Mouse (Mus musculus) ovary, adult 10 weeks (tissue): ENCODE results near the gene Vmn1r151. TPM values are rescaled to one million over a fixed set of nuclear protein-coding genes. Genes with fewer than 3 reads are reported as not detected.

Source experiments
- polyA plus RNA-seq: library from polyadenylated mRNA; stranded (reverse); fragments of 350-450 nt; fragmentation: Illumina TruSeq; extraction: RNeasy Lipid Tissue Mini Kit (QIAGEN cat#74804); gene quantifications from one replicate; pipeline ENCODE4 v1.2.3, GENCODE M21; 2014

The Vmn1r151 gene
- not detected for polyA plus RNA-seq

GRCm38 (mm10) chr7:22499578-22499977, at the start of gene Vmn1r151:
Vmn1r151 (minus strand) TSS chr7:22499678.

GRCm38 (mm10) chr7:22534787-22535186, 35.3 kb upstream of the Vmn1r151 start, which contains the start of gene Gm8677:
Gm8677 (minus strand) TSS chr7:22534887.

GRCm38 (mm10) chr7:22522667-22523066, 23.2 kb upstream of the Vmn1r151 start, which contains the start of gene Vmn1r152:
Vmn1r152 (plus strand) TSS chr7:22522967.

DNA sequence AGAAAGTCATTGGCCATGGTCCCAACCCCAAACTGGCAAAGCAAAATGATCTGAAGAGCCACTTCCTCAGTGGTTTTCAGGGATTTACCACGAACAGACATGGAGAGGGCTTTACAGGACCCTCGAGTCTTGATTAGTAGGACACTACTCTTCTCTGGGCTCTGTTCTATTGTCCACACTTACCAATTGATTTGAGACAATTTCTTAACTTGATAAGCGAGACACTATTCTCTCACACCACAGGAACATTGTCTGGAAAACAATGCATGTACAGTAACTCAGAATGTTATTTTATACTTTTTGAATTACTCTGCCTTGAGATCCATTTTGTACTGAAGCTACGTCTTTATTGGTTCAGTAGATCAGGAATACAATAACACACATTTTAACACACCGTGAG, 35.5 kb downstream of the Vmn1r151 start, which contains the start of gene Gm10665:
TSS of gene Gm10665 (minus strand) at position 101 of the 400 bp plus-strand sequence.

Other genes with a start within 250 kb of the Vmn1r151 start
- not detected for gene Gm4187, start 170.0 kb downstream of the Vmn1r151 start, polyA plus RNA-seq
- gene Gm8660, start 128.6 kb downstream of the Vmn1r151 start, polyA plus RNA-seq = not detected
- gene Vmn1r148, start 86.1 kb downstream of the Vmn1r151 start, polyA plus RNA-seq = not detected
- gene Vmn1r149, start 61.4 kb downstream of the Vmn1r151 start, polyA plus RNA-seq = not detected
- not detected for gene Gm10665, start 35.6 kb downstream of the Vmn1r151 start, polyA plus RNA-seq
- gene Vmn1r152, start 23.3 kb upstream of the Vmn1r151 start, polyA plus RNA-seq = not detected
- gene Gm8677, start 35.2 kb upstream of the Vmn1r151 start, polyA plus RNA-seq = not detected
- not detected for gene Gm4201, start 65.7 kb upstream of the Vmn1r151 start, polyA plus RNA-seq
- not detected for gene Gm4565, start 88.4 kb upstream of the Vmn1r151 start, polyA plus RNA-seq
- not detected for gene Vmn1r155, start 158.3 kb upstream of the Vmn1r151 start, polyA plus RNA-seq
- not detected for gene Gm8693, start 192.6 kb upstream of the Vmn1r151 start, polyA plus RNA-seq
- 0.63 TPM for gene Gm4567, start 220.0 kb upstream of the Vmn1r151 start, polyA plus RNA-seq